Mouse (Mus musculus): ENCODE results near the gene Palm2.

DNA sequence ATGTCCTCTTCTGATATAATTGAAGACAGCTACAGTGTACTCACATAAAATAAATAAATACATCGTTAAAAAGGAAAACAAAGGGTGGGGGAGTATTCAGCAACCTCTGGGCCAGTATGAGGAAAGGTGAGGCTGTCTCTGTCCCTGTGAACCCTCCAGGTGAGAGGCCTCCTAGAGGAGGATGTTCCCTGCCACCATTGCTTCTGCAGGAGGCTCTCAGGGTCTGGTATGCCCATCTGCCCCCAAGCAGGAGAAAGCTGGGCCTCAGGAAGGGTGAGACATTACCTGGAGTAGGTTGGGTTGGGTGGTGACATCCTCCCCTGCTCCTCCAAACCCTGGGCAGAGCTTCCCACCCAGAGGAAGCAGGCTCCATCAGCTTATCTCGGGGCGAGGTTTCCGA is 316.6 kb downstream of the Palm2 start:
- no peak for TF ChIP-seq POLR2A (IDR thresholded peaks at IDR 0.05; ENCODE audit: borderline replicate concordance, extremely low read depth, insufficient read depth, insufficient read length, poor library complexity, severe bottlenecking)
- no peak for TF ChIP-seq CTCF (IDR thresholded peaks at IDR 0.05; ENCODE audit: borderline replicate concordance, extremely low read depth, insufficient read depth, insufficient read length)

Measured in brain, embryonic 14.5 days (tissue).